Mouse (Mus musculus): ENCODE measurements at regions not wholly inside any gene's neighbourhood (a gene's known extent, or its start where the extent isn't known, plus 50 kb on each side); places are given as distances from the start of the nearest gene placed in this dataset.

DNA sequence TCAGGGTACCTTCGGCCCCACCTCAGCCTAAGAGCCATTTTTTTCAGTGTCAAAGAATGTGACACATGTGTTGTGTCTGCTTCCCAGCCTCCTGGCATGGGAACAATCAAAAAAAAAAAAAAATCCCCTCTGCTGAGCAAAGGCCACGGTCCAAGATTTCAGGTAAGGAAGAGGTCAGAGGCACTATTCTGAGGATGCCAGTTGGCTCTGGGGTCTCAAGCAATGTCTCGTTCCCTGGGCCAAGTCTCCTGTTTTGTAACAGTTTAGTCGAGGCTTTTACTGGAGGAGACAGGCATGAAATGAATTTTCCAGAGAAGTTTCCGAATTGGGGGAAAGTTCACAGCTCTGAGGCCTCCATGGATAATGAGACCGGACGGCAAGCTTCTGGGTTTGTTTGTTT, 51.3 kb upstream of the Tmem170b start:
- no peaks in the 10 kb centered on the region for H3K9me3 ChIP-seq (ENCODE audit: control insufficient read depth, low read length)
- DNase-seq (ENCODE audit: low spot score) (no peak), ATAC-seq (ENCODE audit: low FRiP score, low TSS enrichment) (no peak)
- H3K4me2 ChIP-seq (replicated peaks; ENCODE audit: low read depth): no peak overlapping the region
- H3K4me3 ChIP-seq (ENCODE audit: low read depth, low read length): no peak overlapping the region
- H3K36me3 ChIP-seq (ENCODE audit: control insufficient read depth, insufficient read depth, low read length): no peaks in the 10 kb centered on the region
- H3K27ac ChIP-seq (replicated peaks): no peak overlapping the region
- TF ChIP-seq CTCF (IDR thresholded peaks at IDR 0.05; ENCODE audit: low read depth) (no peak), EP300 (optimal IDR thresholded peaks at IDR 0.05) (no peak)
- 81% methylated on average over 7 of the region's 7 CpGs for WGBS
- no peak overlapping the region for H3K9ac ChIP-seq (ENCODE audit: low read length)
- H3K27me3 ChIP-seq (ENCODE audit: control insufficient read depth, insufficient read depth, low read length): no peaks in the 10 kb centered on the region
- H3K4me1 ChIP-seq (replicated peaks; ENCODE audit: control insufficient read depth, insufficient read depth): no peaks in the 10 kb centered on the region
